Mouse (Mus musculus): Measurements from ENCODE around the gene Mocs1. TPM values are rescaled to one million over a fixed set of nuclear protein-coding genes. Genes with fewer than 3 reads are reported as not detected.

Gene Mocs1
- polyA plus RNA-seq, 1 experiment from 2014 or later, result 9.3 TPM

Other genes starting within 250 kb of the Mocs1 start
- gene Daam2, start 136.0 kb downstream of the Mocs1 start, polyA plus RNA-seq (2016; fragmentation: Nextera tagmentation; extraction: Ambion mirVana), result 3.9 and 8.8 TPM in 2 replicates
- 1.1 and 2.0 TPM in 2 replicates for gene Kif6, start 186.8 kb downstream of the Mocs1 start, polyA plus RNA-seq (2016; fragmentation: Nextera tagmentation; extraction: Ambion mirVana)

Measured in heart, embryonic 10.5 days (tissue).